Mouse (Mus musculus) right cerebral cortex, postnatal 10 days (tissue): ENCODE results near the gene Pitpnb.

ENCODE experiments used
- DNase-seq, 2 experiments: peaks; one replicate each; pipeline ENCODE4 v3.0.0; 2021; ENCODE audit warnings: low spot score in 2 of 2

Pitpnb gene

DNA sequence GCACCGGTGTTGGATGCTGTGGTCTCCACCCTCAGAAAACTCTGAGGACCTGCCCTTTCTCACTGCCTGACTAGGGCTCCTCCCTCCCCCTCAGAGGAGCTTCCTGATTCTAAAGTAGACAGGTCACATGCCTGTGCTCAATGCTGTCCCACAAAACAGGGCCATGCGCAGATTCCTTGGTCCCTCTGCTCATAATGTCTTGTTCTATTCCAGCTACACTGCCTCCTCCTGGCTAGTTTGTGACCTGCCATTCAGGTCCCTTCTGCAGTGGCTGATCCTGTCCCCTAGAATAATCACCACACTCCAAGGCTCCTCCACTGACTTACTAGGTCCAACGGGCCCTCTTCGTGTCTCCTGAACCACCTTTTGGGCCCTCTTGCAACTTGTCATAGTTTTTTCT lies 65.6 kb downstream of the Pitpnb start:
- DNase-seq: no peak

DNA sequence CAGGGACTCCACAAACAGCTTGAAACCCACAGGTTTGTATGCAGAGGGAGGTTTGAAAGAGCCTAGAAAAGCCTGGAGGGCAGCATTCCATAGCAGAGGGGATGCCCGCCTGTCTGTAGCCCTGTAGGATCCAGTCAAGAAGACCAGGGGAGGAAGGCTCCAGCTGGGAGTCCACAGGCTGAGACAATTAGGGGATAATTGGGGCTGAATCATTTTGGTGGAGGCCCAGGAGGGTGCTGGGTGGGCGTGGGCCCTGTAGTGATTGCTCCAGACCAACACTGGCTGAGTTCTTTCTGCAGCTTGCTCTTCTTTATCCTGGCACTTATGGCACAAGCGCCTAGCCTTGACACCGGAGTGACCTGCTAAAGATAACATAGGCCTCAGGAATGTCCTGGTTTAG lies 67.9 kb downstream of the Pitpnb start:
- no peak for DNase-seq

DNA sequence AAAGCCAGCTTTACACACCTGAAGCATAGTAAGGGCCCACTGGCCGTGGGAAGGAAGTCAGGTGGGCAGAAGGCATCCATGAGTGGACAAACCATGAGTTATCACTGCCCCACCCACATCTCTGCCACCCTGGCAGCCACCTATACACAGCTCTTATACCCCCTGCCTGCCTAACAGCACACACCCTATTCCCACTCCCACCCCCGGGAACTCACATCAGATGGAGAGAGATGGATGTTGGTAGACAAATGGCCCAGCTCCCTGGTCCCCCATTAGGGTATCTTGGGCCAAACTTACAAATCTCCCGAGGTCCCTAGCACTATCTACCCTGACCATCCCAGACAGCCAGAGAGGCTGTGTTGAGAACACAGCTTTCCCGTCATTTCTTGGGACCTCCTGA lies 68.7 kb downstream of the Pitpnb start:
- DNase-seq: no peak

DNA sequence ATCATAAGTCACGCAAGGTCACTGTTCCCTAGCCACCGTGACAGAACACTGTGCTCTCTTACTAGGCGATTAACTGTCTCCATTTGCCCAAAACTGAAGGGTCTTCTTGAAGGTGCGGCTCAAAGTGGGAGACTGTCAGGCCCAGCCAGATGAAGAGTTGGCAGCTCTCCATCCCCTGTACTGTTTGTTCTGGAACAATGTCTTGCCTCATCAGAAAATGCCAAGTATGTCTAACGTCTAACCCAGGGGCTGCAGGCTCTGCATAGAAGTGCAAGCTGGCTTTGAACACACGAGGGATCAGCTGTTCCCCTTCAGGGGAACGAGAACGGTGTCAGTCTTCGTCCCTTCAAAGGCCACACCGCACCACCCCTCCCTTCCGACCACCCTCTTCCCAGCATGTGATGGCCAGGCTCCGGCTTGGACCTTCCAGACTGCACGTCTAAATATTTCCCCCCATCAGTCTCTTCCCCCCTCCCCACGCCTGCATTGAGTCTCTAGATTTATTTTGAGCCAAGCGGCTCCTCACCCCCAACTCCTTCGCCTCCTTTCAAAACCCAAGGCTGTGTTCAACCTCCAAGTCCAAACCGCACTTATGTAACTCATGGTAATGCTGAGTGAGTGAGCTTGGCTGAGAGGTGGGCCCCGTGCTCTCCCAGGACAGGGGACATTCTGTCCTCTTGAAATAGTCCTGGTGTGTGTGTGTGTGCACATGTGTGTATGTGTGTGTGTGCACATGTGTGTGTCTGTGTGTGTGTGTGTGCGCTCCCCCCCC lies 71.5 kb downstream of the Pitpnb start:
- DNase-seq: no peak

DNA sequence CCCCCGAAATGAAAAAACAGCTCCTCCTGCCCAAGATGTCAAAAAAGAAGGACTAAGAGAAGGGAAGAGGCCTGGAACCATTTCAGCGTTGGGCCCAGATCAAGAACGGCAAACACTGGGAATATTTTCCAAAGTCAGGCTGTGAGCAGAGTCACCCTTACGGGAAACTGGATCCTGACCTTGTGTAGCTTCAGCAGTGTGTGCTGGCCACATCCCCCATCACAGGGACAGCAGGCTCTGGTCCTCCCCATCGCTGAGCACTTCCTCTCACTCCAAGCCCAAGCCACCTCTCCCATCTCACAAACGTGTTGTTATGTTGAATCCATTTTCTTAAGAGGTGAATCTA lies 72.1 kb downstream of the Pitpnb start:
- DNase-seq: no peak

DNA sequence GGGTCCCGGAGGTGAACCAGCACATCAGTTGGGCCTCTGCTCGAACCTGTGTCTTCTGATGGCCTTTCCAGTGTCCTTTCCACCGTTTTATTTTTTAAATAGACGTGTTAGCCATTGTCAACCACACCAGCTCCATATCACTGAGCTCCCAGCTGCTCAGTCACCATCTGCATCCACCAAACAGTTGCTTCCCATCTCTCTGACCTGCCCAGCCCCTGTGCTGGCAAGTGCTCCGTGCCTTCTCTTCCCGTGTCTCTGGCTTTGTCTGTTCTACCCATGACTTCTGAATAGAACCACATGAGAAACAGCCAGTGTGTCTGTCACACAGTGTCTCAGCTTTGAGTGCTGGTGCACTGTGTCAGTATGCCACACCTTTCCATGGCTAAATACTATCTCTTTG lies 74.2 kb downstream of the Pitpnb start:
- no peak for DNase-seq

DNA sequence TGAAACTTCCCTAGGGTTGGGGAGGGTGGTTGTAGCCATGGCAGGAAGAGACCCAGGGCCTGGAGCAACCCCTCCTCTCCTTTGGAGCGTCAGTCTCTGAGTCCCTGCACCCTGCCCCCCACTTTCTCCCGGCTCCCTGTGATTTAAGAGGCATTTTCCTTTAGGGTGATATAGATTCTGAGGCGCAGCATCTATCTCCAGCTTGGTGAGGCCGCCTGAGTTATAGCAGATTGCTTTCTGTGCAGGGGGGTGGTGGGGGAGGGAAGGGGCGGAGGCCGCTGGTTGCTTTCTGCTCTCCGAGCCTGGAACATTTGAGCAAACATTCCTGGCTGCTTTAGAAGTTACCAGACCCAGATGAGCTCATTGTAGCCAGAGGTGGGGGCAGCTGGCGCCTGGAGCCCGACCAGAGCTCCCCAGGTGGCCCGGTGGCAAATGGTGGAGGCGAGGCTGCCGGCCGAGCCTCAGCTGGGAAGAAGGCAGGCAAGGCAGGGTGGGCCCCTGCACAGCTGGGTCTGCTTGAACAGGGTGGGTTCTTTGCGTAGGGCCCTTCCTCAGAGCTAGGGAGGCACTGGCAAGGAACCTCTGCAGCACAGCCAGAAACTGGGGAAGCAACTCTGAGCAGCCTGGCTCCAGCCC lies 78.0 kb downstream of the Pitpnb start:
- DNase-seq: no peak

DNA sequence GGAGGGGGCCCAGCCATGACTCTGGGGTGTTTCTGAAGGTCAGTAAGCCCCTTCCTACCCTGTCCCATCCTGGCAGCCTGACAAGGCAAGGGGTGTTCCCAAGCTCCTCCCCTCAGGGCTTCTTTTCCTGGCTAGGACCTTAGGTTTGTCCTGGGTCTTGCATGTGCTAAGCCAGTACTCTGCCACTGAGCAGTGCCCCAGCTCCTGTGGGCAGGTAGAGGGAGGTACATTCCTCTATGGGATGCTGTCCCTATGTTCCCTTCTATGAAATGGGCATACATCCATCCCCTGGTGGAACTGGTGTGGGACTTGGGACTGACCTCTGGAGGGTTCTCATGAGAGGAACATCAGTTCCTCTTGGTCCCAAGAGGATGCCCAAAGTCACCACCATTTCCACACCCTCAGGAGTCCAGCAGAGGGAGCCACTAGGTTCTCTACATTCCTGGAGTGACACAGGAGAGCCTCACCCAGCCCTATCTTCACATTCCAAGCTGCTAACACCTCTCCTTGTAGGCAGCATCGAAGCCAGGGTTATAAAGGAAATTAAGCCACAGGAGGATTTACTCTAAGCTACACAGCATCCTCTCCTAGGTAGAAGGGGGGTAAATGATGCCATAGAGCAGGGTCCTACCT lies 79.0 kb downstream of the Pitpnb start:
- no peak for DNase-seq

DNA sequence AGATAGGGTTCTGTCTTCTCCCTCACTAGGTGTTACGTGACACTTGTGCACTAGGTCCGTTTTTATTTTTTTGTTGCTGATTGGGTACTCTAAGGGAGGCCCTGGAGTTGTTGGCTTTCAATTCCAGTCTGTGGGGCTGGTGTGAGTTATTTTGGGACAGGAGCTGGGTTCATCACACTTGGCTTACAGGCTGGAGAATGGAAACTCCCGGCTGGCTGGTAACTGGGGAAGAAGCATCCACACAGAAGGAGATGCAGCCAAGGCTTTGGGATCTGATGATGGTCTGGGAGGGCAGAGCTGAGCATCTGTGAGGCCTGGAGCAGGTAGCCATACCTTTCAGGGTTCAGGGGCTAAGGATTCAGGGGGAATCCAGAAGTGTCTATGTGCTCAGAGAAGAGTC lies 80.1 kb downstream of the Pitpnb start:
- no peak for DNase-seq

DNA sequence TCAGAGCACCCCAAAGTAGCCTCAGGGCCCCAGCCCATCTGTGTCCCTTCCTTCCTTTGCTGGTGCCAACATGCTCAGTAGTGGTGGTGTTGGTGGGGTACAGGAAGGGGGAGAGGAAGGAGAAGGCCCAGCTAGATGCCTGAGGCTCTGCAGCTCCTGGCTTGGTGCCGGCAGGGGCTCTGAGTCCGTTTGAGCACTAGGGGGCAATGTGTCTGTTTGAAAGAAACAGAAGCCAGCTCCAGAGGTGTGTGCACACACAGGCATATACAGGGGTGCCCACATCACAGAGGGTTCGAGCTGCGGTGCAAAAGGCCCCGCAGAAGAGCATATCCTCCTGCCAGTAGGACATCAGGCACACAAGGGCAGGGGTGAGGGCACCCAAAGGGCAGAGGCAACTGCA lies 83.6 kb downstream of the Pitpnb start:
- peak; percentile 88 to 93 for DNase-seq

DNA sequence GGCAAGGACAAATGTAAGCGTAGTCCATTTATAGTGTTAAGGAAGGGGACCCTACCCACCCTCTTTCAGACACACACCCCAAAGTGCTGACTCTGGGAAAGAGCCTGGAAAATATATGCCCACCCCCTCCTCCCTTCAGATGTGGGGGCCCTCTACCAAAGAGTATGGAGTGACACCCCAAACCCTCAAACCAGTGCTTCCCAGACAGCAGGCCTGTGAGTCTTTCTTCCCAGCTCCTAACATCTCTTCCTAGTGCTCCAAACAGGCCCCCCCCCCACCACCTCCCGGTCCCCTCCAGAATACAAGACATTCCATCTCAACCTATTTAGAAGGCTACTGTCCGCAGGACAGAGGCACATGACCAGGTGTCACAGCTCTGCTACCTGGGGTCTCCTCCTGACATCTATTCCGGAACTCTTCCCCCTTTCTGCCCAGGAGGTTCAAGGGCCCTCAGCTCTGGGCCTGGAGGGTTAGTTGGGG lies 84.2 kb downstream of the Pitpnb start:
- DNase-seq: no peak

DNA sequence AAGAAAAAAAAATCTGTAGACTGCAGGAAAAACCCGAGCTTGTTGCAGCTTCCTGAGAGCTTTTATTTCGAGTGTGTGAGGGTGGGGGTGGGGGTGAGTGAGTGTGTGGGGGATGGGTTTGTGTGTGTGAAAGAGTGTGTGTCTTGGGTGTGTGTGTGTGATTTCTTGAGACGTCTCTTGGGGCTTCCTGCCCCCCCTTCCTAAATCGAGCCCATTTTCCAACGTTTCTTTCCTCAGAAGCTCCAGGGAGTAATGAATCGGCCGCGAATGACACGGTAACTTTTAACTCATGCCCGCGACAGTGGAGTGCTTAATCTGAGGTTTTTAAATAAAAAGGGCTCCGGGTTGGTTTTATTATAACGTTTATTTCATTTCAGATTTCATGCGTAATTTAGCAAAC lies 85.0 kb downstream of the Pitpnb start:
- DNase-seq: no peak

DNA sequence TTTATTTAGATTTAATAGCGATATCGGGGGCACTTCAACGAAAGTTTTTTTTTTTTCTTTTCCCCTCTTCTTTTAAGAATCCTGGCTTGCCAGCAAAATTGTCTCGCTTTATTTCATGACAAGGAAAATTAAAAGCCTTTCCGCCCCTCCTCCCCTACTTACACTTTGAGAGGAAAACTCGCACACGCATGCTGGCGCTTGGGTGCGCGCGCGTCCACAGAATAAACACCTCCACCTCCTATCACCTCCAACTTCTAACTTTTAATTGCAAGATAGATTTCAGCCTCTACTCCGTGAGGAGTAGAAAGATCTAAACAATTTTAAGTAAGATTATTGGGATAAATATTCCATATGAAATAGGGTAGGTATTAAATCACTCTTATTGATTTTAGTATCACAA lies 85.5 kb downstream of the Pitpnb start:
- DNase-seq: peak in 1 of 2 experiments; percentile 59

DNA sequence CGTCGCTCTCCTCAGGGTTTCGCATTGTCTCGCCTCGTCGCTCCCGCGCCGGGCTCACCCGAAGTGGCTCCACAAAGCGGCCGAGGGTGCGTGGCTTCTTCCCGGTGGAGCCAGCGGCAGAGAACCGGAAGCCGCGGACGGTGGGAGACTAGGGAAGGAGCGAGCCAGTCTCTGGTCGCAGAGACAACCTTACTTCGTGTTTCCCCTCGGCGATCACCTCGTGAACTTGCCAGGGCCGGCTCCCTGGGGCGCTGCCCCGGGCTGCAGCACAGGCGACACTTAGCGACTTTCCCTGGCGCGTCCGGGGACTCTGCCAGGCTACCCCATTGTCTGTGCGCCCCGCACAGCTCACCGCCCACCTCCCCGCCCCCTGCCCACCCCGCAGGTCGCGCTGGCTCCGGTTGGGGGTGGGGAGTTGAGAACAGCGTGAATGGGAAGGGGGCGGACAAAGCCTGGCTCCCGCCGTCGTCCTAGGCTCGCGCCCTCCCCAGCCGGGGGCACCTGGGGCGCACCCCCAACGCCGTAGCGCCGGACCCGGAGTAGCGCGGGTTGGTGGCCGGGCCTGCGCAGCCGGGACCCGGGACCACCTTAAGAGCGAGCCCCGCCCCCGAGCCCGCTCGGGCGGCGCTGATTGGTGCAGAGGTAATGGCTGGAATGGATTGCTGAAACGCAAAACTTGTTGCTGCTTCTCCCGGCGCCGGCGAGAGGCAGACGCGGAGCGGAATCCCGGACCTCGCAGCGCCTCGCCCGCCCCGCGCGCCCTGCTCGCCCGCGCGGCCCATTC lies 86.2 kb downstream of the Pitpnb start, which contains the start of gene Mn1:
Gene Mn1, plus strand, starts transcription at position 772 of the 784 bp plus-strand sequence.
- DNase-seq: peak; percentile 96 to 97

DNA sequence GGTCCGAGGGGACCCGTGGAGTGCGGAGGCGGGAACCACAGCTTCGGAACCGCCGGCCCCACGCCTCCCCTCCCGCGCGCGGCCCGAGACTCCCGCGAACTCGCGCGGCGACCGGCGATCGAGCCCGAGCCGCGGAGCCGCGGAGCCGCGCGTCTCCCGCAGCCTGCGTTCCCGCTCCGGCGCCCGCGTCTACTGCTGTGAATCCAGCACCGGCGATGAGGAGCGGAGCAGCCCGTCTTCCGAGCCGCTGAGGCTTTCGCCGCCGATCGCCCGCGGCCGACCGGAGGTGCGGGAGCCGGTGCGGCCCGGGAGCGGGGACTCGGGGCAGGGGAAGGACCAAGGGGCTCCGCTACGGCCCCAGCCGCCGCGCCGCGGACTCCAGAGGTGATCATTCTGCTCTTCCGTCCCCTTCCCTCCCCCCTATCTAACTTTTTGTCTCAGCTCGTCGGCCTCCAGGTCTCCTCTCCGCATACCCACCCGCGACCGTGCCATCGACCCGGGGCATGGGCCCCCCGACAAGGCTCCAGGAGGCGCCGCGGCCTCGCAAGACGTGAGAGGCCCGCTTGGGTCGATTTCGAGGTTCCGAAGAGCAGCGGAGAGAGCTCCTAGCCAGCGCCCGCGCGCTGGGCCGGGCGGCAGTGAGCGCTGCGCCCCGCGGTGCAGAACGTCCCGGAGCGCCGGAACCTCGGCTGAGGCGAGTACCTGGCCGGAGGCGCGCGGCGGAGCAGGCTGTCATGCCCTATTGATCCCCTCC lies 87.0 kb downstream of the Pitpnb start:
- no peak for DNase-seq

DNA sequence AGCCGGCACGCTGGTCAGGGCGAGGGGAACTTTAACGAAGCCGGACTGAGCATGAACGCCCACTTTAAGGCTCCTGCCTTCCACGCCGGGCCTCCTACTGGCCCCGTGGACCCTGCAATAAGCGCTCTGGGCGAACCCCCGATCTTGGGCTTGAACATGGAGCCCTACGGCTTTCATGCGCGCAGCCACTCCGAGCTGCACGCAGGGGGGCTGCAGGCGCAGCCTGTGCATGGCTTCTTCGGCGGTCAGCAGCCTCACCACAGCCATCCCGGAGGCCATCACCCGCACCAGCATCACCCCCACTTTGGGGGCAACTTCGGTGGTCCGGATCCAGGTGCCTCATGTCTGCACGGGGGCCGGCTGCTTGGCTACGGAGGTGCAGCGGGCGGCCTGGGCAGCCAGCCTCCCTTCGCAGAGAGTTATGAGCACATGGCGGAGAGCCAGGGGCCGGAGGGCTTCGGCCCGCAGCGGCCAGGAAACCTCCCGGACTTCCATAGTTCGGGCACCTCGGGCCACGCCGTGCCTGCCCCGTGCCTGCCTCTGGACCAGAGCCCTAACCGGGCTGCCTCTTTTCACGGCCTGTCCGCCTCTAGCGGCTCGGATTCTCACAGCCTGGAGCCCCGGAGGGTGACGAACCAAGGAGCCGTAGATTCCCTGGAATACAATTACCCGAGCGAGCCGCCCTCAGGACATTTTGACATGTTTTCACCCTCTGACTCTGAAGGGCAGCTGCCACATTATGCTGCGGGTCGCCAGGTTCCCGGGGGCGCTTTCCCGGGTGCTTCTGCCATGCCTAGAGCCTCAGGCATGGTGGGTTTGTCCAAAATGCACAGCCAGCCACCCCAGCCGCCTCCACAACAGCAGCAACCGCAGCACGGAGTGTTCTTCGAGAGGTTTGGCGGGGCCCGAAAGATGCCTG lies 87.9 kb downstream of the Pitpnb start:
- DNase-seq: peak; percentile 52 to 63

DNA sequence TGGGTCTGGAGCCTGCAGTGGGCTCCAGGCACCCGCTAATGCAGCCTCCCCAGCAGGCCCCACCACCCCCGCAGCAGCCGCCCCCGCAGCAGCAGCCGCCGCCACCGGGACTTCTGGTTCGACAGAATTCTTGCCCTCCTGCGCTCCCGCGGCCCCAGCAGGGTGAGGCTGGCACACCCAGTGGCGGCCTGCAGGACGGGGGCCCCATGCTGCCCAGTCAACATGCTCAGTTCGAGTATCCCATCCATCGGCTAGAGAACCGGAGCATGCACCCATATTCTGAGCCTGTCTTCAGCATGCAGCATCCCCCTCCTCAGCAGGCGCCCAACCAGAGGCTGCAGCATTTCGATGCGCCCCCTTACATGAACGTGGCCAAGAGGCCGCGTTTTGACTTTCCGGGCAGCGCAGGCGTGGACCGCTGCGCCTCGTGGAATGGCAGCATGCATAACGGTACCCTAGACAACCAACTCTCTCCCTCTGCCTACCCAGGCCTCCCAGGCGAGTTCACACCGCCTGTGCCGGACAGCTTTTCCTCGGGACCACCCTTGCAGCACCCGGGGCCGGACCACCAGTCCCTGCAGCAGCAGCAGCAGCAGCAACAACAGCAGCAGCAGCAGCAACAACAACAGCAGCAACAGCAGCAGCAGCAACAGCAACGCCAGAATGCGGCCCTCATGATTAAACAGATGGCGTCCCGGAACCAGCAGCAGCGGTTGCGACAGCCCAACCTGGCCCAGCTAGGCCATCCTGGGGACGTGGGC lies 88.7 kb downstream of the Pitpnb start:
- peak; percentile 61 to 68 for DNase-seq

DNA sequence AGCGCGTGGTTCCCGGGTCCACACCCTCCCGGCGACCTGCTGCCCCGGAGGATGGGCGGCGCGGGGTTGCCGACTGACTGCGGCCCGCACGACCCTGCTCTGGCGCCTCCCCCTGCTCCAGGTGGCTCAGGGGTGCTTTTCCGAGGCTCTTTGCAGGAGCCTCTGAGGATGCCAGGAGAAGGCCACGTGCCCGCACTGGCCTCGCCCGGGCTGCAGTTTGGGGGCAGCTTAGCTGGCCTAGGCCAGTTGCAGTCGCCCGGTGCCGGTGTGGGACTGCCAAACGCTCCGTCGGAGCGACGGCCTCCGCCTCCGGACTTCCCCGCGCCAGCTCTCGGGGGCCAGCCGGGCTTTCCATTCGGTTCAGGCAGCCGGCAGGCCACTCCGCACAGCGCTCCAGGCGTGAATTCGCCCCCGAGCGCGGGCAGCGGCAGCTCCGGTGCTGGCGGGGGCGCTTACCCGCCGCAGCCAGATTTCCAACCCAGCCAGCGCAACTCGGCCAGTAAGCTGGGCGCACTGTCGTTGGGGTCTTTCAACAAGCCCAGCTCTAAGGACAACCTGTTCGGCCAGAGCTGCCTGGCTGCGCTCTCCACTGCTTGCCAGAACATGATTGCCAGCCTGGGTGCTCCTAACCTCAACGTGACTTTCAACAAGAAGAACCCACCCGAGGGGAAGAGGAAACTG lies 89.6 kb downstream of the Pitpnb start:
- DNase-seq: peak in 1 of 2 experiments; percentile 50

DNA sequence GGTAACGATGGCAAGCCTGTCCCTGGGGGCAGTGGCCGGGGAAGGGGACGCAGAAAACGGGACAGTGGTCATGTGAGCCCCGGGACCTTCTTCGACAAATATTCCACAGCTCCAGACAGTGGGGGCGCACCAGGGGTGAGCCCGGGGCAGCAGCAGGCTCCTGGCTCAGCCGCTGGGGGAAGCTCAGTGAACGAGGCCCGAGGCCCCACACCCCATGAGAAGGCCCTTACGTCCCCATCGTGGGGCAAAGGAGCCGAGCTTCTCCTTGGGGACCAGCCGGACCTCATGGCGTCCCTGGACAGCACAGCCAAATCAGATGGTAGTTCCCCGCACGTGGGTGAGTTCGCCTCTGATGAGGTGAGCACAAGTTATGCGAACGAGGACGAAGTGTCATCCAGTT lies 90.3 kb downstream of the Pitpnb start:
- no peak for DNase-seq
